Mouse (Mus musculus) forebrain, embryonic 10.5 days (tissue): ENCODE data around the gene Kdelr1. TPM values are rescaled to one million over a fixed set of nuclear protein-coding genes. Genes with fewer than 3 reads are reported as not detected.

ENCODE experiments used
- DNase-seq: peaks from one replicate; pipeline ENCODE4 v3.0.0-alpha.2; 2017; ENCODE audit warnings: low spot score; ENCODE audit errors: extremely low spot score
- H3K27ac ChIP-seq: fragments of 300-500 bp; sonication (generic); 2 replicates; pipeline ENCODE4 v1.5.1; 2016; ENCODE audit warnings: mild to moderate bottlenecking
- H3K27me3 ChIP-seq: fragments of 300-500 bp; sonication (generic); 2 replicates; pipeline ENCODE4 v1.6.1; 2016; ENCODE audit warnings: mild to moderate bottlenecking; ENCODE audit not compliant: poor library complexity, severe bottlenecking
- H3K36me3 ChIP-seq: fragments of 300-500 bp; sonication (generic); replicated peaks from 2 replicates; pipeline ENCODE4 v1.6.1; 2016; ENCODE audit warnings: mild to moderate bottlenecking, moderate library complexity
- H3K4me1 ChIP-seq: fragments of 300-500 bp; sonication (generic); 2 replicates; pipeline ENCODE4 v1.6.1; 2016
- H3K4me3 ChIP-seq: fragments of 300-500 bp; sonication (generic); 2 replicates; pipeline ENCODE4 v1.5.1; 2016; ENCODE audit warnings: mild to moderate bottlenecking, moderate library complexity
- H3K9me3 ChIP-seq: fragments of 300-500 bp; sonication (generic); 2 replicates; pipeline ENCODE4 v1.6.1; 2016; ENCODE audit warnings: mild to moderate bottlenecking, moderate library complexity
- WGBS: fragments of 180-500 bp; shearing (Covaris S2); methylation state at CpG from one replicate; pipeline ENCODE4 v1.1.7; 2016; 5-methylcytosine and 5-hydroxymethylcytosine counted together
- polyA plus RNA-seq: library from polyadenylated mRNA; unstranded; fragments of >200 nt; fragmentation: Nextera tagmentation; extraction: Ambion mirVana; gene quantifications from 2 replicates; pipeline ENCODE4 v1.2.1, GENCODE M21; 2016

Kdelr1 gene
- polyA plus RNA-seq, 1 experiment from 2014 or later: 37.0 TPM

DNA sequence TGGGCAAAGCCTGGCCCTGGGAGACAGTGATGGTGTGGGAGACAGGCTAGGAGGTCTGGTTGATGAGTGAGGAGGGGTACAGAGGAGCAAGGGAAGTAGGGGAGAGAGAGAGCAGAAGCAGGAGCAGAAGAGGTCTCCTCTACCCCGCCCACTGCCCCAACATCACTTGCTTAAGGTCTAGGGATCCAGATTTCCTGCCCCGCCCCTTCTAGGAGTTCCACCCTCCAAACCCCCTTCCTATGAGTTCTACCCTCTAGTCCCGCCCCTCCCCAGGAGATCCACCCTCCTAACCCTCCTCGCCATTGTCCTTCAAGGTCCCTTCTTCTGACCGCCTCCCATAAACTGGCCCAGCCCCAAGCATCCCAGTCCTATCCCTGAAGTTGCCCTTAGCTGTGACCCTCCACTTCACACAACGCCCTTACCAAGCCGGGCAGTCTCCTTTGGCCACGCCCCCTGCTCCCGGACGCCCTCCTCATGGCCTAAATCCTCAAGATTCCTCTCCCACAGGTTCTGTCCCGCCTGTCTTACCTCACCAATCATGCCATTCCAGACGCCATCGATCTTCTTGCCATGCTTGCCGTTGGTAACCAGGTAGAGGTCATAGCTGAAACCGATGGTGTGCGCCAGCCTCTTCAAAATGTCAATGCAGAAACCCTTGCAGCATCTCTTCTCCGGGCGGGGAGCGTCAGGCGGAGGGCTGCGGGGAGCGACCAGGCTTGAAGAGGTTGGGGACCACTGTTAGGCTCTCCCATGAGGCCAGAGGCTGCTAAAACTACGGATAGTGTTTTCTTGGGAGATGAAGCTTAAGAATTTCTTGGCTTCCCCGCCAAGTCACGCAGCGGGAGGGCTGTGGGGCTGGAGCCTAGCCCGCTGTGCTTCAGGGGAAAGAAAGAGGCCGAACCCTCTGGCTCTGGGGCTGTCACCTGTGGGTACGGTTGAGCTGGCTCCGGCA, 15.3 kb upstream of the Kdelr1 start:
- peak overlapping the region; percentile 51 for H3K4me3 ChIP-seq
- no peaks in the 10 kb centered on the region for H3K36me3 ChIP-seq
- no peaks in the 10 kb centered on the region for H3K9me3 ChIP-seq
- H3K27me3 ChIP-seq: peaks cover 82% of the 10 kb centered on the region
- H3K27ac ChIP-seq: peak overlapping the region; percentile 44; the same call in 1 of the 2 replicates
- DNase-seq: peak; percentile 44
- peaks cover 39% of the 10 kb centered on the region for H3K4me1 ChIP-seq
- 2% methylated on average over 30 of the region's 30 CpGs for WGBS

DNA sequence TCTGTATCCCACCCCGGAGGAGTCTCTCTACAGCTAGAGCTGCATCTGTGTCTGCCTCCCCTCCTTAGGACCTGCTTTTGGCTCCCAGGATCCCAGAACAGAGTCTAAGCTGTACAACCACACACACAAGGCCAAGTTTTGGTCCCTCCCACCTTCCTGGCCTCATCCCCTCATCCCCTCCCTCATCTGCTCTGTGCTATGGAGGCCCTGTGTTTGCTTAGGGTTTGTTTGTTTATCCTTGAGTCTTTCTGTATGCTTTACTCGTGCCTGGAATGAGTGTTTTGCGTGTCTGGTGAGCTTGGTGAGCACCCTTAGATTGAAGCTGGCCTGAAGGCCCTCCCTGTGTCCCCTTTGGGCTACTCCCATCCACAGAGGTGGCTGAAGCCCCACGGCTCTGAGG, 13.6 kb upstream of the Kdelr1 start:
- Histone ChIP-seq H3K36me3 (no peaks in the 10 kb centered on the region), H3K4me3 (no peak overlapping the region), H3K4me1 (peaks cover 41% of the 10 kb centered on the region), H3K9me3 (no peaks in the 10 kb centered on the region), H3K27me3 (peaks cover 88% of the 10 kb centered on the region), H3K27ac (no peak overlapping the region)
- WGBS: 75% methylated on average over 4 of the region's 4 CpGs
- DNase-seq: no peak

DNA sequence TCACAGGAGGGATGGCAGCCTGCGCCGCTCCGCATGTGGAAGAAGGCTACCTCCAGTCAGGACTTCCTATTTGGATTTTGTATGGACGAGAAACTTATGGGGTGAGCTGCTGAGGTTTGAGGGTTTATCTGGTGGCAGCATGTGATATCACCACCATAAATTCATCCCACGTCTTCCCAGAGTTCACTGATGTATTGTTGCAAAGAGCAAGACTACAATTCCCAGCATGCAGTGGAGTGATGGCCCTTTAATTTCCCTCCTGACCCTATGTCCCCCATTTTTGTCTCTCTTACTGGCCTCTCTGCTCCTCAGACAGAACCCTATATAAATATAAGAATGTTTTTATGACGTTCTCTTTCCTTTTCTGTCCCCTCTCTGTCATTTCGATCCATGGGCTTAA, 9.8 kb upstream of the Kdelr1 start:
- Histone ChIP-seq H3K36me3 (no peaks in the 10 kb centered on the region), H3K27me3 (peaks cover 89% of the 10 kb centered on the region), H3K4me3 (no peak overlapping the region), H3K27ac (no peak overlapping the region), H3K9me3 (no peaks in the 10 kb centered on the region), H3K4me1 (peaks cover 50% of the 10 kb centered on the region)
- WGBS: 88% methylated on average over 7 of the region's 7 CpGs
- no peak for DNase-seq

DNA sequence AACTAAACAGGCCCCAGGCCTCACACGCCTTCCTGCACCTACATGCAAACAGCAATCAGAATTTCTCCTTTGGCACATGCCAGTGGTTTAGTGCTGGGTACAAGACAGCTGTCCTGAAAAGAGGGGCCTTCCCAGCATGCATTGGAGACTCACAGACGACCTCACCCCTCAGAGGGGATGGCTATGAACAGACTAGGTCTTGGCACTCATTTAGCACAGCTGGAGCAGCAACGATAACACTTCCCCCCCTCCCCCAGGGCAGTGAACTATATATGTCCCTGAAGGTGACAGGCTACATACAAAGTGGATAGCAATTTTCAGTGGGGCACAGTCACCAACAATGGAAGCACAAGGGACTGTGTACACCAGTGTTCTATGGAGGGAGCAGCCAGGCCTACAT, 8.1 kb upstream of the Kdelr1 start:
- 76% methylated on average over 3 of the region's 3 CpGs for WGBS
- peaks cover 57% of the 10 kb centered on the region for H3K4me1 ChIP-seq
- no peak overlapping the region for H3K27ac ChIP-seq
- H3K36me3 ChIP-seq: no peaks in the 10 kb centered on the region
- H3K9me3 ChIP-seq: no peaks in the 10 kb centered on the region
- peaks cover 89% of the 10 kb centered on the region for H3K27me3 ChIP-seq
- H3K4me3 ChIP-seq: no peak overlapping the region
- DNase-seq: no peak

DNA sequence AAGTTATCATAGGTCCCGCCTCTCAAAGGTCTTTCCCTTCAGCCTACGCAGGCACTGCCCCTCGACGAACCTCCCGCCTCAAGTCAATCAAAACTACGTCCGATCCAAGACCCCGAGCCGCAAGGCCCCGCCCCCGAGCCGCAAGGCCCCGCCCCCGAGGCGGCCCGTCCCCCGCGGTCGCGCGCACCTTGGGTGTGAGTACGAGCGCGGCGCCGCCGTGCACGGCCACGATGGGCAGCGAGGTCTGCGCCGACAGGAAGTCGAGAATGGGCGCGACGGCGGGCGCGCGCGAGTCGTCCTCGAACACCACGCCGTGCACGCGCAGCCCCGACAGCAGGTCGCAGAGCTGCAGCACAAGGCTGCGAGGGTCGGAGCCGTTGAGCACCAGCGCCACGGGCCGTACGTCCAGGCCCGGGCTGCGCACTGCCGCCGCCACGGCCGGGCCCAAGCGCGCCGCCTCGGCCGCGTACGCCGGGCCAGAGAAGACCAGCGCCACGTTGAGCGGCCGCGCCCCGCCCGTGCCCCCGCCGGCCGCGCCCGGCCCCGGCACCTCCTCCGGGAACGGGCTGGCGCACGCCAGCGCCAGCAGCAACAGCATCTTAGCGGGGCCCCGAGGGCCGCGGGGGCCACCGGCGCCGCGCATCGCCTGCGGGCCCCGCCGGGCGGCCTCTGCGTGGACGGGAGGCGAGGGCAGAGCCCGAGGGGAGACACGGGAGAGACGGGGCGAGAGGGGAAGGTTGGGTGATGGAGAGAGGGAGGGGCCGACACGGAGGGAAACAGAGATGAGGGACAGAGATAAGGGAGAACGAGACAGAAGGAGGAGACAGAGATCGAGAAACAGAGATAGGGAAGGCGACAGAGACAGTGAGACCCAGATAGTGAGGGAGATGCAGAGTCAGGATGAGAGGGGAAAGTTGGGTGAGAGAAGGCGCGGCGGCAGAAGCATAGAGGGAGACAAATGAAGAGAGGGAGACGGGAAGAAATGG, 6.4 kb upstream of the Kdelr1 start:
- DNase-seq: peak; percentile 88
- Histone ChIP-seq H3K36me3 (no peaks in the 10 kb centered on the region), H3K27ac (peak overlapping the region; percentile 89), H3K9me3 (no peaks in the 10 kb centered on the region), H3K27me3 (peaks cover 89% of the 10 kb centered on the region), H3K4me3 (peak overlapping the region; percentile 72), H3K4me1 (peaks cover 61% of the 10 kb centered on the region)
- 1% methylated on average over 110 of the region's 117 CpGs for WGBS

DNA sequence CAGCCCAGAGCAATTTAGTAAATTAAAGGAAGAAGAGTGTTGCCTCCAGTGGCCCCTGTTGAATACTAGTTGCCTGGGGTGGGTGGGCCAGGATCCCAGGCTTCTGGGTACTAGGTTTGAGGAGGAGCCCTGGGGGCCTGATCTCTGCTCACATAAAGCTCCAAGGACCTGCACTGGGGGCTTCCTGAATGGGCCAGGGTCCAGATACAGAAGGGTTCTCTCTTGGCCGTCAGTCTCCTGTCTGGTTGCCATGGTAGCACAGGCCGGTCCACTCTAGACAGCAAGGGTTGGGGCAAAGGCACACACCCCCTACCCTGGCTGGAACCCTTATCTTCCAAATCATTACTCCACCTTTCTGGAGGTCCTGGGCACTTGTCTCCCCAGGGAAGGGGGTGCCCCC, 4.7 kb upstream of the Kdelr1 start:
- H3K36me3 ChIP-seq: no peaks in the 10 kb centered on the region
- peaks cover 85% of the 10 kb centered on the region for H3K27me3 ChIP-seq
- no peak overlapping the region for H3K27ac ChIP-seq
- no peaks in the 10 kb centered on the region for H3K9me3 ChIP-seq
- peak overlapping the region; percentile 11; the same call in 1 of the 2 replicates for H3K4me3 ChIP-seq
- DNase-seq: no peak
- 10% methylated on average over 2 of the region's 2 CpGs for WGBS
- H3K4me1 ChIP-seq: peaks cover 55% of the 10 kb centered on the region

DNA sequence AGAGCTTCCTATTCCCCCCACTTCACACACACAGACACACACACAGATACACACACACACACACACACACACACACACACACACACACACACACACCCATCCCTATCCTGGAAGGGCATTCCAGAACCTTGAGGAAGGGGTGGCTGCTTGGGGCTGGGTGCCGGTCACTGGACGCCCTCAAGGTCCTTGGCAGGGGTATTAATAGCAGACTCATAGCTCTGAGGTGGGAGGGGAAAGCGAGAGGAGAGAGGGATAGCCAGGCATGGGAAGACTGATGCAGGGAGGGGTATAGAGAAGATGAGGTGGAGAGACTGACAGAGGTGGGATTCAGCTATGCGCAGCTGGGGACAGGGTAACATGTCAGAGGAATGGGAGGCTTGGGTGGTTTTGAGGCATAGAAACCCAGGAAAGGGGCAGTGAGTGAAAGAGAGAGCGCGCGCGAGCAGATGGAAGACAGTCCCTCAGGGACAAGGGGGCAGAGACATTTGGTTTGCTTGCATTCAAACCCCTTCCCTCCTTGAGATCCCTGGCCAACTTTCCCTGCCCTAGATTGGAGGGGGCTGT, 3.4 kb upstream of the Kdelr1 start:
- Histone ChIP-seq H3K36me3 (peaks cover 4% of the 10 kb centered on the region), H3K4me3 (peak overlapping the region; percentile 47), H3K4me1 (peaks cover 66% of the 10 kb centered on the region), H3K27me3 (peaks cover 82% of the 10 kb centered on the region), H3K27ac (0 out of 2 replicates have a peak overlapping the region, but pooled peaks have one; percentile 45), H3K9me3 (no peaks in the 10 kb centered on the region)
- WGBS: 17% methylated on average over 8 of the region's 8 CpGs
- DNase-seq: no peak

DNA sequence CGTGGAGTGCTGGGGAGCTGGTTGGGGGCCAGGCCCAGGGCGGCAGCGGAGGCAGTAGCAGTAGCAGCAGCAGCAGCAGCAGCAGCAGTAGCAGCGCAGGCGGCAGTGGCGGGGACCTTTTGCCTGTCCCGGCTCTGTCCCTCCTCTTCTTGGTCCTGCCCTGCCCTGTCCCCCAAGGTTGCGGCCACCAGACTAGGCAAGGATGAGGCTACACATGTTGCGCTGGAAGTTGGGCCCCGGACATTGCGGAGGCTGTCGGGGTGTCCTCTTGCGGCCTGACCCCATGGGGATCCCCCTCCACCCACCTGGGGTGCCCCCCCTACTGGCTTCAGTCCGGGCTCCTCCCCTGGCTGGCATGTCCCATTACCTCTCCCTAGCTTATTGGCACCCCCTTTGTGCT, 2.8 kb upstream of the Kdelr1 start:
- H3K27ac ChIP-seq: peak overlapping the region; percentile 45

DNA sequence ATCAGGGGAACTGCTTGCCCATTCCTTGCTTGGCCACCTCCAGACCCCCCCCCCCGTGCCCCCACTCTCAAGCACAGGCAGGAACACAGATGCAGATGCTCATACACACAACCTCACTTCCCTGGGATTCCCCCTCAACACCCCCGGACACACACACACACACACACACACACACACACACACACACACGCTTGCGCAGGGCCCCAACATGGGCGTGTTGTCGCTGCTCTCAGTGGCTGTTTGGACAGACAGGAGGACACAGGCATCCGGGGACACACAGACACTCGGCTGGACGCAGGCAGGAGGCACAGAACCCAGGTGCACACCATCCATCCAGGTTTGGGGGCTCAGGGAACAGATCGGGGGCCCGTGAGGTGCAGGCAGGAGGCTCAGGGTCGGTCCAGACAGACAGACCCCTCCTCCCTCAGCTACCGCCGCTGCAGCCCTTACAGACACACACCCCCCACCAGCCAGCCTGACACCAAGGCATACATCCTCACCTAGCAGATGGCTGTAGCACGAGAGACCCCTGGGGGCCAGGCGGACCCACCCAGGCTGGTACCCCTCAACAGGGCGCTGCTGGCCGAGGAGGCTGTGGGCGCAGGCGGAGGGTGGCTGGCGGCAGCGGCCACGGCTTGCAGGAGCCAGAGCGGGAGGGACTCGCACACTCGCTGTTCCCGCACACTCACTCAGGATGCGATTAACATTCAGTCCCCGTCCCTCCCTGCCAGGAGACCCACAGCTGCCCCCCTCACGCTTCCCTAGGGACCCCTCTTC, 2.1 kb upstream of the Kdelr1 start:
- DNase-seq: no peak
- Histone ChIP-seq H3K27ac (peak overlapping the region; percentile 45), H3K27me3 (peaks cover 69% of the 10 kb centered on the region), H3K4me1 (peaks cover 74% of the 10 kb centered on the region), H3K4me3 (peak overlapping the region; percentile 47), H3K36me3 (peaks cover 17% of the 10 kb centered on the region), H3K9me3 (no peaks in the 10 kb centered on the region)
- WGBS: 3% methylated on average over 30 of the region's 30 CpGs

More for the DNA sequence above, 2.8 kb upstream of the Kdelr1 start:
- H3K9me3 ChIP-seq: no peaks in the 10 kb centered on the region
- WGBS: 4% methylated on average over 14 of the region's 14 CpGs
- peaks cover 76% of the 10 kb centered on the region for H3K27me3 ChIP-seq
- peaks cover 72% of the 10 kb centered on the region for H3K4me1 ChIP-seq
- H3K4me3 ChIP-seq: peak overlapping the region; percentile 47
- peaks cover 10% of the 10 kb centered on the region for H3K36me3 ChIP-seq
- no peak for DNase-seq

DNA sequence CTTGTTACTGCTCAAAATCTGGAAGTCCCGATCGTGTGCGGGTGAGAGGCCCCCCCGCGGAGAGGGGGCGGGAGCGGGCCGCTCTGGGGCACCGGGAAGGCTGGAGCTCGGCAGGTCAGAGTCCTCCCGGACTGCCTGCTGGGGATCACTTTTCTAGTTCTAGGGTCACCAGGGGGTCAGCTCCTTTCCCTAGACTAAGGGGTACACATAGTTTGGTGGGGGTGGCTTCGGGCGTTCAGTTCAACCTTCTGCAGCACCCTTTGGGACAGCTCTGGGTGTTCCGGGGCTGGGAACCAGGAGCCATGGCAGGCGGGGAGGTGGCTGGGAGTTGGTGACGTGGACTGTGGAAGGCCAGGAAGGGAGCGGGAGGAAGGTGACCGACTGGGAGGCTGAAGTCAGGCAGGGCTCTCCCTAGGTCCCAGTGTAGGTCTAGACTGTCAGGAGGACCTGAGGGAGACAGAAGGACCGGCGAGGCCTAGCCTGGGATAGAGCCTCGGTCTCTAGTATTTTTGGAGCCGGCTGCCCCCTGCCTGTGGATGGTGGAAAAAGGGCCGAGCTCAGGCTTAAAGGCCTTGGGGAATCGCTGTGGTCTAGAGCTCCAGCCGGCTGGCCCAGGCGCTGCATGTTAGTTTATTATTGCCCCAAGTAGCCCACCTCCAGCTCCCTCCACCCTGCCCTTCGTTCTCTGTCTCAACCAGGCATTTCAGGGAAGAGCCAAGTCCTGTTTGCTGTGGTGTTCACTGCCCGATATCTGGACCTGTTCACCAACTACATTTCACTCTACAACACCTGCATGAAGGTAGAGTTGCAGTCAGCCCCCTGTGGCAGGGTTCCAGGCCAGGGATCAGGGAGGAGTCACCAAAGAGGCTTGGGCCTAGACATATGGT, 732 bp downstream of the Kdelr1 start:
- Histone ChIP-seq H3K27ac (peak overlapping the region; percentile 95), H3K27me3 (peaks cover 41% of the 10 kb centered on the region), H3K9me3 (no peaks in the 10 kb centered on the region), H3K4me1 (peaks cover 47% of the 10 kb centered on the region), H3K4me3 (peak overlapping the region; percentile 88), H3K36me3 (peaks cover 45% of the 10 kb centered on the region)
- DNase-seq: peak; percentile 54
- 4% methylated on average over 28 of the region's 28 CpGs for WGBS

DNA sequence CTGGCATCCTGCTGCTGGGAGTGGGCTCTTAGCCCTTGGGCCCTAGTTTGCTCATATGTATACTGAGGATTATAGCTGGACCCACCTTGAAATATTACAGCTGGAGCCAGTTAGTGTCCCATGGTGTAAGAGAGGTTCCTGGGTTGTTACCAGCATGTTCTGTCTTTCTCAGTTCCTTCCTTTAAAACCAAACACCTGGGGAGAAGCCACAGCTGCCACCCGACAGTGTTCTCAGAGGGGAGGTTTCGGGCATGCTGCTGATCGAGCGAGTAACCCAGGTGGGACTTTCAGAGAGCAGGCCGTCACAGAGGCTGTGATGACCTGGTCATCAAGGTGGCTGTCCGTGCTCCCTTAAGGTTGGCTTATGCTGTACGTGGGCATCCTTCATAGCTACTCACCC, 4.3 kb downstream of the Kdelr1 start:
- 95% methylated on average over 7 of the region's 7 CpGs for WGBS
- peaks cover 81% of the 10 kb centered on the region for H3K36me3 ChIP-seq

More for the DNA sequence above, 4.3 kb downstream of the Kdelr1 start:
- no peak for DNase-seq
- Histone ChIP-seq H3K4me1 (peaks cover 19% of the 10 kb centered on the region), H3K4me3 (no peak overlapping the region), H3K9me3 (0 out of 2 replicates have a peak, but pooled peaks cover 2% of the 10 kb centered on the region), H3K27ac (no peak overlapping the region), H3K27me3 (peaks cover 5% of the 10 kb centered on the region)
